Mouse (Mus musculus): ENCODE measurements at regions not wholly inside any gene's neighbourhood (a gene's known extent, or its start where the extent isn't known, plus 50 kb on each side); places are given as distances from the start of the nearest gene placed in this dataset.
A peak's percentile ranks its signal among the peaks of the same experiment; 100 is the strongest.

- H3K36me3 ChIP-seq (ENCODE audit: control insufficient read depth, insufficient read depth, low read length) = no peaks in the 10 kb centered on the region
- H3K4me1 ChIP-seq (ENCODE audit: control insufficient read depth, insufficient read depth, insufficient read length, low read length) = no peaks in the 10 kb centered on the region
- H3K27me3 ChIP-seq (ENCODE audit: control insufficient read depth, insufficient read depth, low read length) = no peaks in the 10 kb centered on the region
- H3K4me3 ChIP-seq (ENCODE audit: low read depth, low read length) = peak overlapping the region; percentile 5; the same call in 1 of the 2 replicates
- H3K27ac ChIP-seq (ENCODE audit: insufficient read depth, low read depth, low read length) = no peak overlapping the region
- TF ChIP-seq POLR2A (IDR thresholded peaks at IDR 0.05; ENCODE audit: low read depth, low read length) (no peak), CTCF (IDR thresholded peaks at IDR 0.05; ENCODE audit: extremely low read depth, insufficient read length, insufficient replicate concordance, low read depth, low read length) (no peak)
- WGBS = 82% methylated on average over 18 of the region's 18 CpGs
Observed at GRCm38 (mm10) chr13:44535441-44535840, 193.8 kb upstream of the Jarid2 start.

- TF ChIP-seq POLR2A (IDR thresholded peaks at IDR 0.05; ENCODE audit: low read depth, low read length) (no peak), CTCF (IDR thresholded peaks at IDR 0.05; ENCODE audit: extremely low read depth, insufficient read length, insufficient replicate concordance, low read depth, low read length) (no peak)
- 90% methylated on average over 7 of the region's 7 CpGs for WGBS
Observed at GRCm38 (mm10) chr13:44538238-44538637, 191.0 kb upstream of the Jarid2 start.

GRCm38 (mm10) chr13:44540401-44540800, 188.9 kb upstream of the Jarid2 start:
- TF ChIP-seq POLR2A (IDR thresholded peaks at IDR 0.05; ENCODE audit: low read depth, low read length) (no peak), CTCF (IDR thresholded peaks at IDR 0.05; ENCODE audit: extremely low read depth, insufficient read length, insufficient replicate concordance, low read depth, low read length) (no peak)
- 93% methylated on average over 4 of the region's 4 CpGs for WGBS
- H3K27me3 ChIP-seq (ENCODE audit: control insufficient read depth, insufficient read depth, low read length) = no peaks in the 10 kb centered on the region
- H3K4me3 ChIP-seq (ENCODE audit: low read depth, low read length) = no peak overlapping the region
- H3K36me3 ChIP-seq (ENCODE audit: control insufficient read depth, insufficient read depth, low read length) = no peaks in the 10 kb centered on the region
- no peak overlapping the region for H3K27ac ChIP-seq (ENCODE audit: insufficient read depth, low read depth, low read length)
- H3K4me1 ChIP-seq (ENCODE audit: control insufficient read depth, insufficient read depth, insufficient read length, low read length) = no peaks in the 10 kb centered on the region

More at GRCm38 (mm10) chr13:44538238-44538637, 191.0 kb upstream of the Jarid2 start:
- Histone ChIP-seq H3K4me1 (ENCODE audit: control insufficient read depth, insufficient read depth, insufficient read length, low read length) (no peaks in the 10 kb centered on the region), H3K4me3 (ENCODE audit: low read depth, low read length) (no peak overlapping the region), H3K27me3 (ENCODE audit: control insufficient read depth, insufficient read depth, low read length) (no peaks in the 10 kb centered on the region), H3K36me3 (ENCODE audit: control insufficient read depth, insufficient read depth, low read length) (no peaks in the 10 kb centered on the region), H3K27ac (ENCODE audit: insufficient read depth, low read depth, low read length) (no peak overlapping the region)

- Histone ChIP-seq H3K27me3 (ENCODE audit: control insufficient read depth, insufficient read depth, low read length) (no peaks in the 10 kb centered on the region), H3K36me3 (ENCODE audit: control insufficient read depth, insufficient read depth, low read length) (no peaks in the 10 kb centered on the region), H3K4me3 (ENCODE audit: low read depth, low read length) (no peak overlapping the region), H3K27ac (ENCODE audit: insufficient read depth, low read depth, low read length) (no peak overlapping the region), H3K4me1 (ENCODE audit: control insufficient read depth, insufficient read depth, insufficient read length, low read length) (no peaks in the 10 kb centered on the region)
- TF ChIP-seq POLR2A (IDR thresholded peaks at IDR 0.05; ENCODE audit: low read depth, low read length) (no peak), CTCF (IDR thresholded peaks at IDR 0.05; ENCODE audit: extremely low read depth, insufficient read length, insufficient replicate concordance, low read depth, low read length) (no peak)
- 26% methylated on average over 5 of the region's 5 CpGs for WGBS
Observed at GRCm38 (mm10) chr13:44541243-44541653, 188.0 kb upstream of the Jarid2 start.

DNA sequence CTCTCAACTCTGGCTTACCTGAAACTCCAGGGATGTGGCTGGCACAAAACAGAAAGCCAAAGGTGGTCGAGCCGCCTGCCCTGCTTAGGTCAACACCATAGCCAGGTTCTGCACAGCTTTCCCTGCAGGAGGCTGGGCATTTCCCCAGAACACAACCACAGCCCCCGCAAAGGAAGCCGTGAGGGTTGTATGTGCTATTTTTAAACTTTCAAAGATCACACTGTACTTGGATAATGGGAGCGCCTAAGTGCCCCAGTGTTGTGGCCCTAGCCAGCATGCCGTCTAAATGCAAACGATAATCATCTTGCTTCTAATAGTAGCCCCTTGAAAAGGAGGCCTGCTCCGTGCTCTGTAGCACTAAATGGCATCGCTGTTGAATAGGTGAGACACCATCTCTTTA, 184.5 kb upstream of the Jarid2 start:
- Histone ChIP-seq H3K4me3 (ENCODE audit: low read depth, low read length) (no peak overlapping the region), H3K27ac (ENCODE audit: insufficient read depth, low read depth, low read length) (no peak overlapping the region), H3K27me3 (ENCODE audit: control insufficient read depth, insufficient read depth, low read length) (no peaks in the 10 kb centered on the region), H3K4me1 (ENCODE audit: control insufficient read depth, insufficient read depth, insufficient read length, low read length) (no peaks in the 10 kb centered on the region), H3K36me3 (ENCODE audit: control insufficient read depth, insufficient read depth, low read length) (no peaks in the 10 kb centered on the region)
- no peak for TF ChIP-seq CTCF (IDR thresholded peaks at IDR 0.05; ENCODE audit: extremely low read depth, insufficient read length, insufficient replicate concordance, low read depth, low read length)
- 81% methylated on average over 9 of the region's 9 CpGs for WGBS

DNA sequence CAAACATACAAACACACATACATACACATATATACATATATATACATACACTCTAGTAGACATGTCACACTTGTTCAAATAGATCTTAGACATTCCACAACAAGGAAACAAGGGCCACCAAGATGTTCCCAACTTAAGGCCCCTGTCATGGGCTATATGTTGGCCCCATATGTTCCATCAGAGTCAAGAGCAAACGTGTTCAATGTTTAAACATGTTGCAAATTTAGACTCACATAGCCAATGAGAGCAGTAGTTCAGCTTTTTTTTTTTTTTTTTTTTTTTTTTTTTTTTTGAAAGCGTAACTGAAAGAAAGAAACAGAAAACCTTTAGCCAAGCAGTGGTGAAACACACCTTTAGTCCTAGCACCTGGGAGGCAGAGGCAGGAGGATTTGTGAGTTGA, 183.0 kb upstream of the Jarid2 start:
- H3K27ac ChIP-seq (ENCODE audit: insufficient read depth, low read depth, low read length) = no peak overlapping the region

DNA sequence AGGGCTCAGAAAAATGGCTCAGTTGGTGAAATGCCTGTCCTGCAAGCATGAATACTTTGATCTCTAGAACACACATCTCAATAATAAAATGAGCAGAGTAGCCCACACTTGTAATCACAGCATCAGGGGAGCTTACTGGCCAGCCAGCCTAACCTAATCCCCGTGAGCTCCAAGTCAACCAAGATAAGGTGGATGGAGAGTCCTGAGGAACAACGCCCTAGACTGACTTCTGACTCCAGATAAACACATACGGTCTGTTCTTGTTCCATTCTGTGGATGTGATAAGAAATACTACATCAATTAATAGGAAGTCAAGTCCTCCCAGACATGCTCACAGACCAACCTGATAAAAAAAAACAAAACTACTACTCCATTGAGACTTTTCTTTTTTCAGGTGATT, 180.4 kb upstream of the Jarid2 start:
- Histone ChIP-seq H3K27ac (ENCODE audit: insufficient read depth, low read depth, low read length) (no peak overlapping the region), H3K4me1 (ENCODE audit: control insufficient read depth, insufficient read depth, insufficient read length, low read length) (no peaks in the 10 kb centered on the region), H3K36me3 (ENCODE audit: control insufficient read depth, insufficient read depth, low read length) (no peaks in the 10 kb centered on the region), H3K27me3 (ENCODE audit: control insufficient read depth, insufficient read depth, low read length) (no peaks in the 10 kb centered on the region), H3K4me3 (ENCODE audit: low read depth, low read length) (no peak overlapping the region)
- 38% methylated on average over 3 of the region's 3 CpGs for WGBS
- TF ChIP-seq CTCF (IDR thresholded peaks at IDR 0.05; ENCODE audit: extremely low read depth, insufficient read length, insufficient replicate concordance, low read depth, low read length) = no peak
- no peak for TF ChIP-seq POLR2A (IDR thresholded peaks at IDR 0.05; ENCODE audit: low read depth, low read length)

More for the DNA sequence above, 183.0 kb upstream of the Jarid2 start:
- Histone ChIP-seq H3K4me3 (ENCODE audit: low read depth, low read length) (no peak overlapping the region), H3K4me1 (ENCODE audit: control insufficient read depth, insufficient read depth, insufficient read length, low read length) (no peaks in the 10 kb centered on the region), H3K27me3 (ENCODE audit: control insufficient read depth, insufficient read depth, low read length) (no peaks in the 10 kb centered on the region), H3K36me3 (ENCODE audit: control insufficient read depth, insufficient read depth, low read length) (no peaks in the 10 kb centered on the region)
- WGBS = 85% methylated on average over 2 of the region's 2 CpGs
- TF ChIP-seq CTCF (IDR thresholded peaks at IDR 0.05; ENCODE audit: extremely low read depth, insufficient read length, insufficient replicate concordance, low read depth, low read length) (no peak), POLR2A (IDR thresholded peaks at IDR 0.05; ENCODE audit: low read depth, low read length) (no peak)

DNA sequence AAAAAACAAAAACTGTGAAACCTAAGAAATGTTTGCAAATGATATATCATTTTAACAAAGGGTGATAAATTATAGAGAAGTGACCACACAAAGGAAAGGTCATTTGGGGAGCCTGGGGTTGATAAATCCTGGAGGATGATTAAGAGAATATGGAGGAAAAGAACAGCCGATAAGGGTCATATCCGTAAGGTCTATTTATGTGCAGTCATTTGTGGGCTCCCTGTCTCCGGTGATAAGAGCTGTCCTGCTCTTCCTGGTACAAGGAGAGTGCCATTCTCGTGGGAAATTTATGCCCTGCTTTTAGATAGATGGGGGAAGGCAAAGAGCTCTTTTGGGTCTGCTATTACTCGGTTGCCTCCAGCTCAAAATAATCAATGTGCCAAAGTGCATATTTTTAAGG, 175.9 kb upstream of the Jarid2 start:
- WGBS = 49% methylated on average over 5 of the region's 5 CpGs
- TF ChIP-seq POLR2A (IDR thresholded peaks at IDR 0.05; ENCODE audit: low read depth, low read length) (no peak), CTCF (IDR thresholded peaks at IDR 0.05; ENCODE audit: extremely low read depth, insufficient read length, insufficient replicate concordance, low read depth, low read length) (no peak)
- Histone ChIP-seq H3K4me1 (ENCODE audit: control insufficient read depth, insufficient read depth, insufficient read length, low read length) (no peaks in the 10 kb centered on the region), H3K4me3 (ENCODE audit: low read depth, low read length) (no peak overlapping the region), H3K27me3 (ENCODE audit: control insufficient read depth, insufficient read depth, low read length) (no peaks in the 10 kb centered on the region), H3K36me3 (ENCODE audit: control insufficient read depth, insufficient read depth, low read length) (no peaks in the 10 kb centered on the region), H3K27ac (ENCODE audit: insufficient read depth, low read depth, low read length) (no peak overlapping the region)

Measured in small intestine, adult 2 months (tissue).